Mouse (Mus musculus): Measurements from ENCODE around the gene Npw. TPM values are rescaled to one million over a fixed set of nuclear protein-coding genes. Genes with fewer than 3 reads are reported as not detected.

Gene Npw
- total RNA-seq, 2 experiments from 2014 or later, result not detected

- DNase-seq, result no peak
- intact Hi-C loops (cut with DNase I), result no loop called here
These were observed 49.9 kb downstream of the Npw start for GRCm38 (mm10) chr17:24608370-24608769.

Other genes with a start within 250 kb of the Npw start
- 10 to 100 TPM; 41.7 to 48.3 TPM for gene Rnps1, start 243.9 kb downstream of the Npw start, total RNA-seq (2021)
- 100 to 1,000 TPM; 129 to 179 TPM for gene Eci1, start 231.8 kb downstream of the Npw start, total RNA-seq (2021)
- gene Dnase1l2, start 215.4 kb downstream of the Npw start, total RNA-seq (2021), result under 1 TPM; 0.49 to 0.99 TPM
- 10 to 100 TPM in 1 of 2 experiments, 1 to 10 TPM in 1; 9.5 to 11.7 TPM for gene E4f1, start 188.1 kb downstream of the Npw start, total RNA-seq (2021)
- gene Pgp, start 188.1 kb downstream of the Npw start, total RNA-seq (2021), result 10 to 100 TPM; 50.7 to 54.6 TPM
- gene Bricd5, start 184.6 kb downstream of the Npw start, total RNA-seq (2021), result under 1 TPM in 1 of 2 experiments, not detected in 1; 0.26 TPM
- 10 to 100 TPM; 11.9 to 12.1 TPM for gene Mlst8, start 179.4 kb downstream of the Npw start, total RNA-seq (2021)
- under 1 TPM; 0.05 TPM for gene Caskin1, start 169.9 kb downstream of the Npw start, total RNA-seq (2021)
- 10 to 100 TPM; 23.7 to 30.2 TPM for gene Traf7, start 130.5 kb downstream of the Npw start, total RNA-seq (2021)
- gene Rab26, start 124.2 kb downstream of the Npw start, total RNA-seq (2021), result under 1 TPM in 1 of 2 experiments, not detected in 1; 0.20 TPM
- 10 to 100 TPM; 19.8 to 20.3 TPM for gene Pkd1, start 108.6 kb downstream of the Npw start, total RNA-seq (2021)
- gene Tsc2, start 25.8 kb downstream of the Npw start, total RNA-seq (2021), result 10 to 100 TPM; 74.9 to 76.8 TPM
- gene Nthl1, start 25.8 kb downstream of the Npw start, total RNA-seq (2021), result 1 to 10 TPM; 2.3 TPM
- 10 to 100 TPM; 27.1 to 36.9 TPM for gene Slc9a3r2, start 8.1 kb downstream of the Npw start, total RNA-seq (2021)
- gene Zfp598, start 11.2 kb upstream of the Npw start, total RNA-seq (2021), result 10 to 100 TPM; 18.0 to 18.5 TPM
- not detected for gene Syngr3, start 31.5 kb upstream of the Npw start, total RNA-seq (2021)
- gene Gfer, start 37.7 kb upstream of the Npw start, total RNA-seq (2021), result 10 to 100 TPM; 30.3 to 33.3 TPM
- gene Noxo1, start 37.8 kb upstream of the Npw start, total RNA-seq (2021), result 1 to 10 TPM in 1 of 2 experiments, under 1 TPM in 1; 0.47 to 1.4 TPM
- 10 to 100 TPM; 15.1 to 16.1 TPM for gene Tbl3, start 49.2 kb upstream of the Npw start, total RNA-seq (2021)
- not detected for gene Rnf151, start 59.6 kb upstream of the Npw start, total RNA-seq (2021)
- 100 to 1,000 TPM; 500 to 582 TPM for gene Rps2, start 59.7 kb upstream of the Npw start, total RNA-seq (2021)
- gene Ndufb10, start 66.0 kb upstream of the Npw start, total RNA-seq (2021), result 100 to 1,000 TPM; 420 to 464 TPM
- 100 to 1,000 TPM; 743 to 791 TPM for gene Rpl3l, start 69.4 kb upstream of the Npw start, total RNA-seq (2021)
- gene Msrb1, start 78.2 kb upstream of the Npw start, total RNA-seq (2021), result 100 to 1,000 TPM; 192 to 205 TPM
- not detected for gene Hs3st6, start 94.5 kb upstream of the Npw start, total RNA-seq (2021)
- not detected for gene Meiob, start 145.8 kb upstream of the Npw start, total RNA-seq (2021)
- gene Hagh, start 181.7 kb upstream of the Npw start, total RNA-seq (2021), result 10 to 100 TPM; 66.0 to 77.0 TPM
- gene Fahd1, start 191.9 kb upstream of the Npw start, total RNA-seq (2021), result 10 to 100 TPM; 40.3 to 42.1 TPM
- 1 to 10 TPM; 3.3 to 3.8 TPM for gene Igfals, start 207.5 kb upstream of the Npw start, total RNA-seq (2021)
- 10 to 100 TPM; 10.0 TPM for gene Nubp2, start 227.9 kb upstream of the Npw start, total RNA-seq (2021)
- 10 to 100 TPM; 25.4 to 31.0 TPM for gene Spsb3, start 228.2 kb upstream of the Npw start, total RNA-seq (2021)
- 10 to 100 TPM in 1 of 2 experiments, 1 to 10 TPM in 1; 9.3 to 10.2 TPM for gene Eme2, start 236.6 kb upstream of the Npw start, total RNA-seq (2021)
- gene Mrps34, start 236.7 kb upstream of the Npw start, total RNA-seq (2021), result 10 to 100 TPM; 84.6 to 90.2 TPM
- gene Nme3, start 238.0 kb upstream of the Npw start, total RNA-seq (2021), result 10 to 100 TPM; 10.3 to 11.7 TPM